Mouse (Mus musculus): ENCODE results near the gene Mrgprg. TPM values are rescaled to one million over a fixed set of nuclear protein-coding genes. Genes with fewer than 3 reads are reported as not detected.

Mrgprg gene
- polyA plus RNA-seq, 1 experiment, result not detected

- no peaks in the 10 kb centered on the region for H3K4me1 ChIP-seq (ENCODE audit: control insufficient read depth, insufficient read depth, low read length)
- no peak overlapping the region for H3K4me3 ChIP-seq (ENCODE audit: low read depth, low read length)
- TF ChIP-seq EP300 (IDR thresholded peaks at IDR 0.05; ENCODE audit: insufficient read depth, low read depth, low read length) (no peak), CTCF (IDR thresholded peaks at IDR 0.05; ENCODE audit: low read depth, low read length) (no peak), POLR2A (IDR thresholded peaks at IDR 0.05; ENCODE audit: insufficient read depth, low read length) (no peak)
- H3K27me3 ChIP-seq (ENCODE audit: control insufficient read depth, insufficient read depth, low read length, poor library complexity, severe bottlenecking), result no peaks in the 10 kb centered on the region
- no peaks in the 10 kb centered on the region for H3K9me3 ChIP-seq (replicated peaks; ENCODE audit: control insufficient read depth, insufficient read depth, low read length, poor library complexity, severe bottlenecking)
- H3K36me3 ChIP-seq (ENCODE audit: control insufficient read depth, insufficient read depth, low read length, poor library complexity, severe bottlenecking), result no peaks in the 10 kb centered on the region
- H3K27ac ChIP-seq (ENCODE audit: insufficient read depth, low read length), result no peak overlapping the region
- H3K9ac ChIP-seq (ENCODE audit: low read depth, poor library complexity, severe bottlenecking), result no peak overlapping the region
These were observed 9.1 kb downstream of the Mrgprg start for GRCm38 (mm10) chr7:143757696-143758095.

GRCm38 (mm10) chr7:143757027-143757390, 9.8 kb downstream of the Mrgprg start:
- Histone ChIP-seq H3K4me1 (ENCODE audit: control insufficient read depth, insufficient read depth, low read length) (no peaks in the 10 kb centered on the region), H3K4me3 (ENCODE audit: low read depth, low read length) (peak overlapping the region; percentile 9; the same call in 1 of the 2 replicates), H3K9me3 (replicated peaks; ENCODE audit: control insufficient read depth, insufficient read depth, low read length, poor library complexity, severe bottlenecking) (no peaks in the 10 kb centered on the region), H3K27me3 (ENCODE audit: control insufficient read depth, insufficient read depth, low read length, poor library complexity, severe bottlenecking) (no peaks in the 10 kb centered on the region), H3K36me3 (ENCODE audit: control insufficient read depth, insufficient read depth, low read length, poor library complexity, severe bottlenecking) (no peaks in the 10 kb centered on the region), H3K9ac (ENCODE audit: low read depth, poor library complexity, severe bottlenecking) (no peak overlapping the region), H3K27ac (ENCODE audit: insufficient read depth, low read length) (no peak overlapping the region)
- TF ChIP-seq POLR2A (IDR thresholded peaks at IDR 0.05; ENCODE audit: insufficient read depth, low read length) (no peak), EP300 (IDR thresholded peaks at IDR 0.05; ENCODE audit: insufficient read depth, low read depth, low read length) (no peak), CTCF (IDR thresholded peaks at IDR 0.05; ENCODE audit: low read depth, low read length) (no peak)

GRCm38 (mm10) chr7:143756125-143757026, 10.4 kb downstream of the Mrgprg start, which contains the start of gene Osbpl5:
Osbpl5 (minus strand) TSS chr7:143756985.
- Histone ChIP-seq H3K36me3 (ENCODE audit: control insufficient read depth, insufficient read depth, low read length, poor library complexity, severe bottlenecking) (no peaks in the 10 kb centered on the region), H3K4me3 (ENCODE audit: low read depth, low read length) (peak within 1 kb of the TSS; percentile 32), H3K4me1 (ENCODE audit: control insufficient read depth, insufficient read depth, low read length) (no peaks in the 10 kb centered on the region), H3K9ac (ENCODE audit: low read depth, poor library complexity, severe bottlenecking) (no peak within 1 kb of the TSS), H3K9me3 (replicated peaks; ENCODE audit: control insufficient read depth, insufficient read depth, low read length, poor library complexity, severe bottlenecking) (no peaks in the 10 kb centered on the region), H3K27me3 (ENCODE audit: control insufficient read depth, insufficient read depth, low read length, poor library complexity, severe bottlenecking) (no peaks in the 10 kb centered on the region), H3K27ac (ENCODE audit: insufficient read depth, low read length) (no peak within 1 kb of the TSS)
- no peak for TF ChIP-seq CTCF (IDR thresholded peaks at IDR 0.05; ENCODE audit: low read depth, low read length)
- TF ChIP-seq EP300 (IDR thresholded peaks at IDR 0.05; ENCODE audit: insufficient read depth, low read depth, low read length), result no peak
- no peak for TF ChIP-seq POLR2A (IDR thresholded peaks at IDR 0.05; ENCODE audit: insufficient read depth, low read length)

DNA sequence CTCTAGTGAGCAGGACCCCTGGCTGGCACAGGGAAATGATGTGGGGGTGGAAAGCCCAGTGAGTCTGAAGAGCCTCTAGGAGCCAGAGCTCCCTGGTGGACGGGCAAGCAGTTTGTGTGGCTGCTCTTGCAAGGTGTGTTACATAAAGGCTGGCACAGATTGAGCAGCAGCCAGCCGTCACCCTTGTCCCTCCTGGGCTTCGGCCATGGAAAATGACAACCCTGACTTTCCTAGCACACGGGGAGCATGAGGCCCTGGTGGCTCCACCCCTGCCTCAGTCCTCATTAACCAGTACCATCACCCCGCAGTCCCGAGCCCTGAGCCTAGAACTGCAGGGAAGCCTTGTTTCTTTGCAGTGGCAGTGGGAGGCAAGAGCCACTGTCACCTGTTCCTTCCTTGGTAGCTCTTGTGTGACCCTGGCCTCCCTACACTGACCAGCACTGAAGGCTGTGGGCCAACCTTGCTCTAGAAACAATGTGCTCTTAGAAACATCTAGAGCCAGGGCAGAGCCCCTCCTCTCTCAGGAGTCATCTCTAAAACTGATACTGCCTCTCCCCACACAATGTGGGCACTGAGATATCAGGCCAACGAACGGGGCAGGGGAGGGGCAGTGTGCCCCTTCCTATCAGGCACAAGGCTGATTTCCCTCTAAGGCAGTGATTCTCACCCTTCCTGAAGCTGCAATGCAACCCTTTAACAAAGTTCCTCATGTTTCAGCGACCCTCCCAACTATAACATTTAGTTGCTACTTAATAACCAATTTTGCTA, 11.3 kb downstream of the Mrgprg start:
- no peak overlapping the region for H3K27ac ChIP-seq (ENCODE audit: insufficient read depth, low read length)
- H3K4me1 ChIP-seq (ENCODE audit: control insufficient read depth, insufficient read depth, low read length), result no peaks in the 10 kb centered on the region
- no peaks in the 10 kb centered on the region for H3K36me3 ChIP-seq (ENCODE audit: control insufficient read depth, insufficient read depth, low read length, poor library complexity, severe bottlenecking)
- H3K4me3 ChIP-seq (ENCODE audit: low read depth, low read length), result no peak overlapping the region
- no peak for TF ChIP-seq EP300 (IDR thresholded peaks at IDR 0.05; ENCODE audit: insufficient read depth, low read depth, low read length)
- TF ChIP-seq POLR2A (IDR thresholded peaks at IDR 0.05; ENCODE audit: insufficient read depth, low read length), result no peak
- TF ChIP-seq CTCF (IDR thresholded peaks at IDR 0.05; ENCODE audit: low read depth, low read length), result no peak
- H3K27me3 ChIP-seq (ENCODE audit: control insufficient read depth, insufficient read depth, low read length, poor library complexity, severe bottlenecking), result no peaks in the 10 kb centered on the region
- H3K9ac ChIP-seq (ENCODE audit: low read depth, poor library complexity, severe bottlenecking), result no peak overlapping the region
- no peaks in the 10 kb centered on the region for H3K9me3 ChIP-seq (replicated peaks; ENCODE audit: control insufficient read depth, insufficient read depth, low read length, poor library complexity, severe bottlenecking)

GRCm38 (mm10) chr7:143753990-143754715, 12.6 kb downstream of the Mrgprg start:
- no peak for TF ChIP-seq EP300 (IDR thresholded peaks at IDR 0.05; ENCODE audit: insufficient read depth, low read depth, low read length)
- peak; percentile 93 for TF ChIP-seq CTCF (IDR thresholded peaks at IDR 0.05; ENCODE audit: low read depth, low read length)
- no peak for TF ChIP-seq POLR2A (IDR thresholded peaks at IDR 0.05; ENCODE audit: insufficient read depth, low read length)
- Histone ChIP-seq H3K27me3 (ENCODE audit: control insufficient read depth, insufficient read depth, low read length, poor library complexity, severe bottlenecking) (no peaks in the 10 kb centered on the region), H3K9me3 (replicated peaks; ENCODE audit: control insufficient read depth, insufficient read depth, low read length, poor library complexity, severe bottlenecking) (no peaks in the 10 kb centered on the region), H3K9ac (ENCODE audit: low read depth, poor library complexity, severe bottlenecking) (no peak overlapping the region), H3K4me1 (ENCODE audit: control insufficient read depth, insufficient read depth, low read length) (no peaks in the 10 kb centered on the region), H3K36me3 (ENCODE audit: control insufficient read depth, insufficient read depth, low read length, poor library complexity, severe bottlenecking) (no peaks in the 10 kb centered on the region), H3K27ac (ENCODE audit: insufficient read depth, low read length) (no peak overlapping the region), H3K4me3 (ENCODE audit: low read depth, low read length) (no peak overlapping the region)
